Mouse (Mus musculus): ENCODE data around the gene Amtn. TPM values are rescaled to one million over a fixed set of nuclear protein-coding genes. Genes with fewer than 3 reads are reported as not detected.
"Not testable (repeated sequence)": the region's sequence is repeated elsewhere in the genome, so short reads cannot be mapped to it uniquely, and the experiment has no call there.

Gene Amtn
- not detected for total RNA-seq (2021)
- long read RNA-seq: 0 reads

- DNase-seq (ENCODE audit: low spot score in 2 of 2): no peak
Observed at GRCm38 (mm10) chr5:88375808-88376207, at the start of gene Amtn. Gene Amtn (plus strand): TSS chr5:88376108.

GRCm38 (mm10) chr5:88348533-88348932 is 27.4 kb upstream of the Amtn start:
- not testable (repeated sequence) for DNase-seq (ENCODE audit: low spot score in 2 of 2)

GRCm38 (mm10) chr5:88364768-88365167 is 11.1 kb upstream of the Amtn start:
- DNase-seq (ENCODE audit: low spot score in 2 of 2): peak; percentile 1 to 78

GRCm38 (mm10) chr5:88366886-88367285 is 9.0 kb upstream of the Amtn start:
- no peak for DNase-seq (ENCODE audit: low spot score in 2 of 2)

- no peak for DNase-seq (ENCODE audit: low spot score in 2 of 2)
Observed at GRCm38 (mm10) chr5:88370578-88371232, 5.2 kb upstream of the Amtn start.

- no peak for DNase-seq (ENCODE audit: low spot score in 2 of 2)
Observed at GRCm38 (mm10) chr5:88372563-88372962, 3.3 kb upstream of the Amtn start.

- DNase-seq (ENCODE audit: low spot score in 2 of 2): not testable (repeated sequence)
Observed at GRCm38 (mm10) chr5:88391960-88392359, 16.1 kb downstream of the Amtn start.

GRCm38 (mm10) chr5:88398581-88398980 is 22.7 kb downstream of the Amtn start:
- no peak for DNase-seq (ENCODE audit: low spot score in 2 of 2)

GRCm38 (mm10) chr5:88399849-88400248 is 23.9 kb downstream of the Amtn start:
- DNase-seq (ENCODE audit: low spot score in 2 of 2): peak; percentile 39 to 77

- no peak for DNase-seq (ENCODE audit: low spot score in 2 of 2)
Observed at GRCm38 (mm10) chr5:88401464-88401863, 25.6 kb downstream of the Amtn start.

- DNase-seq (ENCODE audit: low spot score in 2 of 2): no peak
Observed at GRCm38 (mm10) chr5:88420319-88421065, 44.6 kb downstream of the Amtn start.

- DNase-seq (ENCODE audit: low spot score in 2 of 2): peak in 1 of 2 experiments; percentile 1
Observed at GRCm38 (mm10) chr5:88424892-88425291, 49.0 kb downstream of the Amtn start.

GRCm38 (mm10) chr5:88426753-88427152 is 50.8 kb downstream of the Amtn start:
- DNase-seq (ENCODE audit: low spot score in 2 of 2): no peak

Other genes with a start within 250 kb of the Amtn start
- not detected for gene Gm11115, start 222.0 kb upstream of the Amtn start, total RNA-seq (2021)
- not detected for gene Gm7714, start 107.2 kb upstream of the Amtn start, total RNA-seq (2021)
- gene Prol1, start 58.8 kb upstream of the Amtn start, total RNA-seq (2021): not detected
- not detected for gene Ambn, start 79.9 kb downstream of the Amtn start, total RNA-seq (2021)
- gene Enam, start 111.9 kb downstream of the Amtn start, total RNA-seq (2021): not detected
- gene Jchain, start 151.8 kb downstream of the Amtn start, total RNA-seq (2021): under 1 TPM; 0.28 to 0.37 TPM
- 10 to 100 TPM; 29.3 to 30.5 TPM for gene Utp3, start 178.4 kb downstream of the Amtn start, total RNA-seq (2021)
- 100 to 1,000 TPM; 159 to 169 TPM for gene Rufy3, start 188.9 kb downstream of the Amtn start, total RNA-seq (2021)

Data from layer of hippocampus, adult 18-20 months (tissue).